Mouse (Mus musculus) megakaryocyte, embryonic 14.5 days (primary cell): ENCODE measurements at regions not wholly inside any gene's neighbourhood (a gene's known extent, or its start where the extent isn't known, plus 50 kb on each side); places are given as distances from the start of the nearest gene placed in this dataset.

ENCODE experiments used
- FLI1 ChIP-seq: IDR thresholded peaks from 2 replicates; pipeline ENCODE4 v1.6.1; 2012; ENCODE audit warnings: low read length, inconsistent platforms, mixed read lengths
- GATA1 ChIP-seq: IDR thresholded peaks from 3 replicates; pipeline ENCODE4 v1.6.1; 2012; ENCODE audit warnings: mixed read lengths, low read length, inconsistent platforms, borderline replicate concordance

- TF ChIP-seq GATA1 (no peak), FLI1 (no peak)
Observed at GRCm38 (mm10) chr13:53948056-53948455, 107.4 kb downstream of the Drd1 start.
